Mouse (Mus musculus) heart, embryonic 11.5 days (tissue): ENCODE results near the gene St3gal4. TPM values are rescaled to one million over a fixed set of nuclear protein-coding genes. Genes with fewer than 3 reads are reported as not detected.

Source experiments
- ATAC-seq: fragments of 200-750 bp; cut with Nextera tagmentation; replicated peaks from 2 replicates; pipeline ENCODE4 v1.8.0; 2017; ENCODE audit warnings: moderate library complexity; ENCODE audit not compliant: insufficient number of reproducible peaks, low FRiP score, low TSS enrichment
- H3K27ac ChIP-seq: fragments of 300-500 bp; sonication (generic); 2 replicates; pipeline ENCODE4 v1.5.1; 2014; ENCODE audit warnings: mild to moderate bottlenecking, low read depth, low read length
- H3K27me3 ChIP-seq: fragments of 300-500 bp; sonication (generic); 2 replicates; pipeline ENCODE4 v1.6.1; 2014; ENCODE audit warnings: mild to moderate bottlenecking, low read length, mixed read lengths; ENCODE audit not compliant: control insufficient read depth, insufficient read depth
- H3K36me3 ChIP-seq: fragments of 300-500 bp; sonication (generic); 2 replicates; pipeline ENCODE4 v1.6.1; 2014; ENCODE audit warnings: mild to moderate bottlenecking, low read length, moderate library complexity, mixed read lengths; ENCODE audit not compliant: control insufficient read depth, insufficient read depth
- H3K4me1 ChIP-seq: fragments of 300-500 bp; sonication (generic); 2 replicates; pipeline ENCODE4 v1.6.1; 2014; ENCODE audit warnings: low read length; ENCODE audit not compliant: control insufficient read depth, insufficient read depth
- H3K4me2 ChIP-seq: fragments of 300-500 bp; sonication (generic); 2 replicates; pipeline ENCODE4 v1.6.1; 2014; ENCODE audit warnings: mild to moderate bottlenecking, moderate library complexity
- H3K4me3 ChIP-seq: fragments of 300-500 bp; sonication (generic); 2 replicates; pipeline ENCODE4 v1.5.1; 2014; ENCODE audit warnings: low read depth, low read length
- H3K9ac ChIP-seq: fragments of 300-500 bp; sonication (generic); 2 replicates; pipeline ENCODE4 v1.6.1; 2014; ENCODE audit warnings: mild to moderate bottlenecking, low read depth, low read length, moderate library complexity
- H3K9me3 ChIP-seq: fragments of 300-500 bp; sonication (generic); replicated peaks from 2 replicates; pipeline ENCODE4 v1.6.1; 2016; ENCODE audit warnings: low read length; ENCODE audit not compliant: control insufficient read depth
- WGBS: fragments of 180-500 bp; shearing (Covaris S2); extraction: QIAGEN DNeasy Blood & Tissue Kit; methylation state at CpG from one replicate; pipeline ENCODE4 v1.1.7; 2014; ENCODE audit not compliant: insufficient replicate concordance; 5-methylcytosine and 5-hydroxymethylcytosine counted together
- polyA plus RNA-seq: library from polyadenylated mRNA; unstranded; fragments of >200 nt; fragmentation: Nextera tagmentation; extraction: Ambion mirVana; gene quantifications from 2 replicates; pipeline ENCODE4 v1.2.1, GENCODE M21; 2014

St3gal4 gene
- polyA plus RNA-seq, 1 experiment from 2014 or later: 20.5 TPM

- no peak overlapping the region for H3K4me3 ChIP-seq
- no peak overlapping the region for H3K4me2 ChIP-seq
- H3K4me1 ChIP-seq: peaks cover 9% of the 10 kb centered on the region
- H3K9ac ChIP-seq: no peak overlapping the region
- no peak for ATAC-seq
- H3K27ac ChIP-seq: no peak overlapping the region
- 82% methylated on average over 7 of the region's 7 CpGs for WGBS
- H3K9me3 ChIP-seq: no peaks in the 10 kb centered on the region
- 0 out of 2 replicates have a peak, but pooled peaks cover 2% of the 10 kb centered on the region for H3K36me3 ChIP-seq
- H3K27me3 ChIP-seq: no peaks in the 10 kb centered on the region
These were observed 19.0 kb upstream of the St3gal4 start for GRCm38 (mm10) chr9:35138029-35138428.

DNA sequence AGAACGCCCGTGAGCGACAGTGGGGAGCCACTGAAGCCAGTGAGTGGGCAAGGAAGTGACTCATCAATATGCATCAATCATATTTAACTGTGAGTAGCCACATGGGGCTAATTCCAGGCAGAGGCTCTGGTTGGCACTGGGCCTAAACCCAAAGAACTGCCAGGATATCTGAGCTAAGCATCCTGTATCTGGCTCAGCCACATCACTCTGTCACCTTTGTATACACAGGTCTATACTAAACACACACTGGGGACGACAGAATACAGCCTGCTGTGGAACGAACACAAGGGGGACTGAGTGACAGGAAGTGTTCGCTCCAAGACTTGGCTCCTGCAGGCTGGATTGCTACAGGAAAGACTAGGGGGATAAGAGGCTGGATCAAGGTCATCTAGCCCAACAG is 16.5 kb upstream of the St3gal4 start:
- Histone ChIP-seq H3K27me3 (no peaks in the 10 kb centered on the region), H3K9me3 (no peaks in the 10 kb centered on the region), H3K9ac (no peak overlapping the region), H3K4me1 (peaks cover 14% of the 10 kb centered on the region), H3K4me2 (no peak overlapping the region), H3K36me3 (0 out of 2 replicates have a peak, but pooled peaks cover 2% of the 10 kb centered on the region), H3K27ac (peak overlapping the region; percentile 15; the same call in 1 of the 2 replicates), H3K4me3 (no peak overlapping the region)
- ATAC-seq: no peak
- 60% methylated on average over 6 of the region's 6 CpGs for WGBS

DNA sequence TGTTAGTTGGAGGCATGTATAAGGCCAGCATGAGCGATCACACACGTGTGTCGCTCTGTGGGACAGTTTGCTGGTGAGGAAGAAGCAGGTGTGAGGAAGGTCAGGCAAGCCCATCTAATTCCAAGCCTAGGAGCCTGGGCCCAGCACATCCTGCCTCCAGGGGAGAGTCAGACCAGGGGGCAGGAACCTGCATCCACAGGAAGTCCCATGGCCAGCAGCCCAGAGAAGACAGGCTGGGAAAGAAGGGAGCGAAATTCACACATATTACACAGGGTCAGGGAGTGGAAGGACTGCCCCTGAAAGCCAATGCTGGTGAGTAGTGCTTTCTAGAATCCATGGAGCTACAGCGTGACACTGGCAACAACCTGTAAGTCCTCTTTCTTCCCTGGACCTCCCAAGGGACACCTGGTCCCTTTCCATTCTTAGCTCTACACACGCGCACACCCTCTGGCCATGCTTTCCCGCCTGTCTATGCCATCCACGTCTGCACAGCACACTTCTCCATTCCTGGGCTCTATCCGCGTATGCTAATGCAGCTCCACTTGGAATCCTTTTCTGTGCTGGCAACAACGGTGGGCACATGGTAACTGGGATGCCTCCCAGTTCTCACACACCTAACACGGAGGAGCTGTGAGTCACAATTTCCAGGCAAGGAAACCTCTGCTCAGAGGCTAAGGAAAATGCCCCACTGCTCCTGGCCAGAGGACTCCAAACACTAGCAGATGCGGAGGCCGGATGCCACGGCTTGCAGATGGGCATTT is 12.7 kb upstream of the St3gal4 start:
- H3K9ac ChIP-seq: no peak overlapping the region
- no peaks in the 10 kb centered on the region for H3K27me3 ChIP-seq
- H3K4me3 ChIP-seq: no peak overlapping the region
- peaks cover 20% of the 10 kb centered on the region for H3K4me1 ChIP-seq
- H3K36me3 ChIP-seq: peaks cover 7% of the 10 kb centered on the region; the same call in 1 of the 2 replicates
- H3K9me3 ChIP-seq: no peaks in the 10 kb centered on the region
- no peak overlapping the region for H3K27ac ChIP-seq
- H3K4me2 ChIP-seq: no peak overlapping the region
- no peak for ATAC-seq
- WGBS: 83% methylated on average over 16 of the region's 16 CpGs

- Histone ChIP-seq H3K4me3 (no peak overlapping the region), H3K27ac (no peak overlapping the region), H3K4me2 (no peak overlapping the region), H3K9me3 (no peaks in the 10 kb centered on the region), H3K27me3 (no peaks in the 10 kb centered on the region), H3K4me1 (peaks cover 11% of the 10 kb centered on the region; the same call in 1 of the 2 replicates), H3K9ac (no peak overlapping the region), H3K36me3 (peaks cover 5% of the 10 kb centered on the region; the same call in 1 of the 2 replicates)
- 68% methylated on average over 9 of the region's 9 CpGs for WGBS
- ATAC-seq: no peak
These were observed 9.9 kb upstream of the St3gal4 start for GRCm38 (mm10) chr9:35128995-35129418.

GRCm38 (mm10) chr9:35128564-35128963 is 9.5 kb upstream of the St3gal4 start:
- no peak overlapping the region for H3K4me3 ChIP-seq
- no peaks in the 10 kb centered on the region for H3K27me3 ChIP-seq
- WGBS: 81% methylated on average over 3 of the region's 3 CpGs
- H3K27ac ChIP-seq: no peak overlapping the region
- H3K4me2 ChIP-seq: no peak overlapping the region
- peaks cover 11% of the 10 kb centered on the region; the same call in 1 of the 2 replicates for H3K4me1 ChIP-seq
- ATAC-seq: no peak
- peaks cover 5% of the 10 kb centered on the region; the same call in 1 of the 2 replicates for H3K36me3 ChIP-seq
- H3K9ac ChIP-seq: no peak overlapping the region
- no peaks in the 10 kb centered on the region for H3K9me3 ChIP-seq

DNA sequence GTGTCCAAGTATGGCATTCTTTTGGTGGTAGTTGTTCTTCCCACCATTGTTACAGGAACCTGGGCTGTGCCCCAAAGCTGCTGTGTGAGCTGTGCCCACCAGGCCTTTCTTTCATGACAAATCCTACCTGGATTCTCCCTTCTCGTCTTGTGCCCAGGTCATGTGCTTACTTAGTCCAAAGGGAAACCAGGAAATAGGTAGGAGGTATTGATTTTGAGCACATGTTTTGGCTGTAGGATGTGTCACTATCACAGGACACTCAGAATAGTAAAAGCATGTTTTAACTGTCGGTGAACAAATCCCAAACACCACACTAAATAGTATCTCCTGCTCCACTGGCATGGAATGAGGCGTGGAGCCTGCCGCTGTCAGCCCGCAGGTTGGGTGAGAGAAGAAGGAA is 8.5 kb upstream of the St3gal4 start:
- no peak overlapping the region for H3K4me3 ChIP-seq
- WGBS: 89% methylated on average over 5 of the region's 5 CpGs
- H3K4me1 ChIP-seq: peaks cover 15% of the 10 kb centered on the region; the same call in 1 of the 2 replicates
- H3K9ac ChIP-seq: no peak overlapping the region
- H3K36me3 ChIP-seq: peaks cover 5% of the 10 kb centered on the region; the same call in 1 of the 2 replicates
- H3K27ac ChIP-seq: no peak overlapping the region
- no peaks in the 10 kb centered on the region for H3K9me3 ChIP-seq
- no peak for ATAC-seq
- H3K4me2 ChIP-seq: no peak overlapping the region
- H3K27me3 ChIP-seq: no peaks in the 10 kb centered on the region

GRCm38 (mm10) chr9:35127147-35127546 is 8.1 kb upstream of the St3gal4 start:
- peaks cover 16% of the 10 kb centered on the region for H3K4me1 ChIP-seq
- no peak for ATAC-seq
- H3K9me3 ChIP-seq: no peaks in the 10 kb centered on the region
- H3K4me2 ChIP-seq: no peak overlapping the region
- no peak overlapping the region for H3K9ac ChIP-seq
- H3K4me3 ChIP-seq: no peak overlapping the region
- 62% methylated on average over 6 of the region's 6 CpGs for WGBS
- peaks cover 5% of the 10 kb centered on the region; the same call in 1 of the 2 replicates for H3K36me3 ChIP-seq
- H3K27me3 ChIP-seq: no peaks in the 10 kb centered on the region
- H3K27ac ChIP-seq: no peak overlapping the region; the same call in 1 of the 2 replicates

- WGBS: 83% methylated on average over 8 of the region's 8 CpGs
- ATAC-seq: no peak
These were observed 5.5 kb upstream of the St3gal4 start for GRCm38 (mm10) chr9:35124678-35124955.

More at GRCm38 (mm10) chr9:35124678-35124955, 5.5 kb upstream of the St3gal4 start:
- Histone ChIP-seq H3K4me1 (peaks cover 19% of the 10 kb centered on the region), H3K27ac (no peak overlapping the region), H3K9me3 (no peaks in the 10 kb centered on the region), H3K4me2 (no peak overlapping the region), H3K4me3 (no peak overlapping the region), H3K27me3 (no peaks in the 10 kb centered on the region), H3K9ac (no peak overlapping the region), H3K36me3 (peaks cover 5% of the 10 kb centered on the region)
